Mouse (Mus musculus) cerebellum, adult 2 months (tissue): ENCODE measurements around the gene Kcnj11. TPM values are rescaled to one million over a fixed set of nuclear protein-coding genes. Genes with fewer than 3 reads are reported as not detected.

Experiments used
- DNase-seq, 2 experiments: peaks; one replicate each; pipeline ENCODE4 v3.0.0; 2021
- H3K27ac ChIP-seq: fragments of 200-500 bp; 2 replicates; pipeline ENCODE4 v1.5.1; 2012; ENCODE audit warnings: low read length, control low read depth, inconsistent platforms; ENCODE audit not compliant: insufficient read depth
- H3K27me3 ChIP-seq: fragments of 200-500 bp; 2 replicates; pipeline ENCODE4 v1.6.1; 2012; ENCODE audit warnings: inconsistent platforms, mild to moderate bottlenecking, low read length, moderate library complexity; ENCODE audit not compliant: control insufficient read depth, insufficient read depth
- H3K4me1 ChIP-seq: fragments of 200-500 bp; 2 replicates; pipeline ENCODE4 v1.6.1; 2011; ENCODE audit warnings: low read length; ENCODE audit not compliant: control insufficient read depth, insufficient read depth
- H3K4me3 ChIP-seq: fragments of 200-500 bp; replicated peaks from 2 replicates; pipeline ENCODE3; 2011; ENCODE audit warnings: mild to moderate bottlenecking, low read depth, low read length, control low read depth; ENCODE audit not compliant: insufficient read depth
- CTCF ChIP-seq: fragments of 200-500 bp; IDR thresholded peaks from 2 replicates; pipeline ENCODE4 v1.5.1; 2011; ENCODE audit warnings: low read depth, mild to moderate bottlenecking, control low read depth, low read length, moderate library complexity, borderline replicate concordance; ENCODE audit not compliant: insufficient read depth
- POLR2A ChIP-seq: fragments of 200-500 bp; IDR thresholded peaks from 2 replicates; pipeline ENCODE4 v1.6.1; 2011; ENCODE audit warnings: low read length, control low read depth, borderline replicate concordance; ENCODE audit not compliant: insufficient read depth
- WGBS: fragments of 180-500 bp; shearing (Covaris S2); methylation state at CpG from one replicate; pipeline ENCODE4 v1.1.7; 2018; 5-methylcytosine and 5-hydroxymethylcytosine counted together
- polyA plus RNA-seq: library from polyadenylated mRNA; depleted of rRNA; stranded (reverse); fragments of >200 nt; gene quantifications from 2 replicates; pipeline ENCODE4 v1.2.3, GENCODE M21; 2012

Kcnj11 gene
- polyA plus RNA-seq, 1 experiment, result 42.8 TPM

DNA sequence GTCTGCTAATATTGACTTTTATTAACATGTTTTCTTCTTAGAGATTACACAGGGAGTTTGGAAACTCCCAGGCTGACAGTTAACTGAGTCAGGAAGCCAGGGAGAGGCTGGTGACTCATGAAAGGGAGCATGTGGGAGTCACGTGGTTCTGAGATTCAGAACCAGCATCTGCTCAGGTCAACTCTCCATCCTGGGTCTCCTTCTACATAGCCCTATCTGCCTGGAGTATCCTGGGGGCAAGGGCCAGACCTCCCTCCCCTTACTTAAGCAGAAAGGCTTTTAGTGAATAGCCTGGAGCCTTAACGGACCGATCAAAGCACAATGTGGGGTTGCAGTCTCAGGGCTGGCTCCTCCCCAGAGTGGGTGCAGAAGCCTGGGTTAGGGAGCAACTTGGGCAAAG, 30.7 kb upstream of the Kcnj11 start:
- DNase-seq, result peak; percentile 73 to 83
- H3K4me1 ChIP-seq, result peaks cover 55% of the 10 kb centered on the region
- no peak for TF ChIP-seq POLR2A
- no peak for TF ChIP-seq CTCF
- H3K27ac ChIP-seq, result peak overlapping the region; percentile 98
- H3K27me3 ChIP-seq, result no peaks in the 10 kb centered on the region
- no peak overlapping the region for H3K4me3 ChIP-seq
- WGBS, result 10% methylated on average over 3 of the region's 3 CpGs

DNA sequence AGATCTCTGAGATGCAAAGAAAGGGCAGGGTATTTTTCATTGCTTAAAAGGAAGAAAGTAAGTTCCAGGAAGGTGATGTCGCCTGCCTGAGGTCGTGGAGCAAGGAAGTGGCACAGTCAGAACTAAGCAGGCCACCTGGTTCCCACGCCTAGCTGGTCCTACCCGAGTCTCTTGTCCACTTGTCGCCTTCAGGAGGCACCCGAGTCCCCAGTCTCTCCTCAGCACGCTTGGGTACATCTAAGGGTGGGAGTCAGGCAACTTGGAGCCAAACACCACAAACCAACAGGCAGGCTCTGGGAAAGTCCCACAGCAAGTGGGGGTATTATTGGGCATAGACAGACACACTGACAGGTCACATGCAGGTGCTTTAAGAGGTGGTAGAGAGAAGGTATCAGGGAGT, 30.2 kb upstream of the Kcnj11 start:
- Histone ChIP-seq H3K27ac (peak overlapping the region; percentile 98), H3K27me3 (no peaks in the 10 kb centered on the region), H3K4me3 (no peak overlapping the region), H3K4me1 (peaks cover 55% of the 10 kb centered on the region)
- DNase-seq, result peak in 1 of 2 experiments; percentile 42
- WGBS, result 59% methylated on average over 7 of the region's 7 CpGs
- TF ChIP-seq CTCF, result no peak
- TF ChIP-seq POLR2A, result no peak

DNA sequence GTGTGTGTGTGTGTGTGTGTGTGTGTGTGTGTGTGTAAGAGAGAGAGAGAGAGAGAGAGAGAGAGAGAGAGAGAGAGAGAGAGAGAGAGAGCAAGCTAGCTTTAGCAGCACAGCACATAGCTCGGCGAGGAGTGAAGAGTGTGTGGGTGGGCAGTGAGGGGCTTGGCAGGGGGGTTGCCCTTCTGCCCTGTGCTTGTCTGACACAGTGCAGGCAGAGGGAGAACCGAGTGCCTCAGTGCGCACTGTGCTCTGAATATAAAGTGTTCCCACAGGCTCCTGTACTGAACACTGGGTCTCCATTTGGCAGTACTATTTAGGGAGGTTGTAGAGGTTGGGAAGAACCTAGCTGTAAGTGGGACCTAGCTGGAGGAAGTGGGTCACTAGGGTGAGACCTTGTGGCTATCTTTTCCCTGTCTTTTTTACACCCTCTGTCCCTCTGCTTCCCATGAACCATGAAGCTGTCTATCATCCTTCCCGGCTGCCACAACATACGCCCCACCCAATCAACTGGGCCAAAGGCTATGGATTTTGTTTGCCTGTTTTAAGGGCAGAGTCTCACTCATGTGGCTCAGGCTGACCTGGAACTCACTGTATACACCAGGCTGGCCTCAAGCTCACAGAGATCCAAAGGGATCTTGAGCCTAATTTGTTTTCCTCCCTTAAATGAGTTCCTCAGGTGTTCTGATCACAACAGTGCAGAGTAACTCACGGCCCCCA, 29.1 kb upstream of the Kcnj11 start:
- Histone ChIP-seq H3K27ac (no peak overlapping the region), H3K4me1 (peaks cover 61% of the 10 kb centered on the region), H3K4me3 (no peak overlapping the region), H3K27me3 (no peaks in the 10 kb centered on the region)
- 64% methylated on average over 7 of the region's 7 CpGs for WGBS
- TF ChIP-seq CTCF (no peak), POLR2A (no peak)
- DNase-seq, result no peak

DNA sequence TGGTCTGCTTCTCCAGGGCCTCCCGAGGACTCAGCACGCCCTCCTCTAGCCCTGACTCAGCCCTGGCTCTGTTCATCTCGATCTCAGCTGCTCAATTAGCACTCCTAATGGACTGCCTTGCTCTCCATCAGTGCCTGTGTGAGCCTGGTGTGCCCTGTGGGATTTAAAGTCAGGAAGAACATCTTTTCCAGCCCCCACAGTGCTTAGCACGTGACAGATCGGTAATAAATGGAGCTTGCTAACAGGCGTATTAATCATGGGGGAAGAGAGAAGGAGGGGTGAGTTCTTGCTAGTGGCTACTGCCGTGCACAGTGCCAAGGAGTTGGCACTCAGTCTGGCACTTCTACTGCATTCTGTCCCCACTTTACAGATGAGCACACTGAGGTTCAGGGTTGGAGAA, 27.6 kb upstream of the Kcnj11 start:
- WGBS, result 29% methylated on average over 7 of the region's 7 CpGs
- no peaks in the 10 kb centered on the region for H3K27me3 ChIP-seq
- no peak overlapping the region for H3K27ac ChIP-seq
- H3K4me3 ChIP-seq, result no peak overlapping the region
- no peak for TF ChIP-seq POLR2A
- TF ChIP-seq CTCF, result no peak
- H3K4me1 ChIP-seq, result peaks cover 67% of the 10 kb centered on the region
- no peak for DNase-seq

DNA sequence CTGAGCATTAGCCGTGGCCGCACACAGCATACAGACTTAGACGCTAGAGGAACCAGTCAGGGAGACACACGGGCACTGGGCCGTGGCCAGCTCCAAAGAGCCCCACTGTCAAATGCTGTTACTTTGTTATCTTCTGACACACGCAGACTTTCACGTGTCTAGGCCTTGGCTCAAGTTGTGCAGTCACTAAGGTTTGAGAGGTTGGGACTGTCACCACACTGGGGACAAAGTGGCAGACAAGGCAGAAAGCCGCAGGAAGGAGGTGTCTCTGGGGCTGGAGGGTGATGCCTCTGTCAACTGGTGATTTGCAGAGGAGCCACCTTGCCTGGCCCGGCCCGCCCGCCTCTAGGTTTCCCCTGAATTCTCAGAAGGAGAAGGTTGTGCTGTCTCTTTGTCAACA, 24.8 kb upstream of the Kcnj11 start:
- Histone ChIP-seq H3K4me3 (no peak overlapping the region), H3K4me1 (peaks cover 40% of the 10 kb centered on the region), H3K27me3 (no peaks in the 10 kb centered on the region), H3K27ac (no peak overlapping the region)
- DNase-seq, result no peak
- TF ChIP-seq CTCF, result no peak
- no peak for TF ChIP-seq POLR2A
- 61% methylated on average over 11 of the region's 11 CpGs for WGBS

DNA sequence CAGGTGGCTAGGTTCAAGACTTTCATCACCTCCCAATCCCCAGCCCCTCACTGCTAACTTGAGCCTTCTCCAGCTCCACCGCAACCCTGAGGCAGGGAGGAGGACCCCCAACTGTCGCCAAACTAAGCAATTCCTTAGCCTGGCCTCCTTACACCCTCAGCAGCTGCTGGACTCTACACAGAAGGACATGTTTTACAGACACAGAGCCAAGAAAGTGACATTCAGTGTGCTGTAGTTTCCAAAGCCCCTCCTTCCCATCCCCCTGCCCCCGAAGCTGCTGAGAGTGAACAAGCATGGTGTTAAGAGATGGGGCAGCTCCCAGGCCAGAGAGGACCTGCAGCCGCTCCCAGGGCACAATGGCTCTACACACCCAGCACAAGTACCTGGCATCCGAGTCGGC, 23.9 kb upstream of the Kcnj11 start:
- no peaks in the 10 kb centered on the region for H3K27me3 ChIP-seq
- no peak overlapping the region for H3K4me3 ChIP-seq
- H3K4me1 ChIP-seq, result peaks cover 36% of the 10 kb centered on the region
- TF ChIP-seq CTCF (no peak), POLR2A (no peak)
- H3K27ac ChIP-seq, result no peak overlapping the region
- WGBS, result 70% methylated on average over 6 of the region's 6 CpGs
- no peak for DNase-seq

DNA sequence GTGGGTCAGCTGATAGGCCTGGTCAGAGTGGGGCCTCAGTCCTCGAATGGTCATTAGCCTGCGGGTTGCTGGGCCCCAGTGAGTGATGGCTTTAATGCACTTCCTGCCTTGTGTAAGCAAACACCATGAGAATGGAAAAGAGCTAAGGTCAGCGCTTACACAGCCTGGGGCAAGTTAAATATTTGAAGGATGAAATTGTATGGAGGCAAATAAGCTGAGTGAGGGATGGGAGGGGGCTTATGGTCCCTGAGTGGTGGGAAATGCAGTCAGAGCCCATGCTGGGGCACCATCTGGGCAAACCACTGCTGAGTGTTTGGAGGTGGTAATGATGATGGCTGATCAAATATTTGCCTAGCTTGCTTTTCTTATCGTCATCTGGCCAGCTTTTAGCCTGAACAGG, 22.4 kb upstream of the Kcnj11 start:
- no peak overlapping the region for H3K27ac ChIP-seq
- WGBS, result 67% methylated on average over 4 of the region's 4 CpGs
- H3K27me3 ChIP-seq, result no peaks in the 10 kb centered on the region
- H3K4me3 ChIP-seq, result no peak overlapping the region
- no peak for TF ChIP-seq CTCF
- TF ChIP-seq POLR2A, result no peak
- H3K4me1 ChIP-seq, result peaks cover 23% of the 10 kb centered on the region
- no peak for DNase-seq

DNA sequence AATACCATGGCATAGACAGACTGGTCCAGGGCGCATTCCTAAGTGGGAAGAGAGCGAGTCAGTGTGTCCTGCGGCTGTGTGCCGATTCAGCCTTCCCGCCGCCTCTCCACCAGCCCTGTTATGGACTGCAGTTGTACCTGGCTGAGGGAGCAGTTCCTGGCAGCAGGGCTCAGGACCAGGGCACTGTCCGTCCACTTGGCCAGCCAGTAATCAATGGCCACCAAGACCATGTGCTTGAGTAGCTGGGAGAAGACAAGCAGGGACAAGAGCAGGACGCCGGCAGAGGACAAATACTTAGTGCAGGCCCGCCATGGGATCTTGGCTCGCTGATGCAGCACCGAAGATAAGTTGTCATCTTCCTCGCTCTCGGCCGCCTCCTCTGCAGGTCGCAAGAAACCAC, 16.5 kb upstream of the Kcnj11 start:
- DNase-seq, result no peak
- WGBS, result 85% methylated on average over 16 of the region's 16 CpGs
- H3K27me3 ChIP-seq, result no peaks in the 10 kb centered on the region
- no peak overlapping the region for H3K27ac ChIP-seq
- no peak overlapping the region for H3K4me3 ChIP-seq
- H3K4me1 ChIP-seq, result peaks cover 18% of the 10 kb centered on the region
- TF ChIP-seq CTCF (no peak), POLR2A (no peak)
